Mouse (Mus musculus): ENCODE measurements around the gene Prkcd. TPM values are rescaled to one million over a fixed set of nuclear protein-coding genes. Genes with fewer than 3 reads are reported as not detected.

Prkcd gene
- total RNA-seq (2021), result 10 to 100 TPM; 14.3 to 15.7 TPM
- long read RNA-seq, experiment 1, transcript Prkcd-207 (18 exons, 2,777 nt), result major isoform, 17 of 19 reads
- long read RNA-seq, experiment 1, partial matches to known transcripts, result 0 of 19 reads
- long read RNA-seq, experiment 1, other reads (novel, unspliced or antisense), result 1 of 19 reads
- long read RNA-seq, experiment 2, transcript Prkcd-207 (18 exons, 2,777 nt), result major isoform, 12 of 14 reads
- long read RNA-seq, experiment 2, partial matches to known transcripts, result 0 of 14 reads
- long read RNA-seq, experiment 2, other reads (novel, unspliced or antisense), result 1 of 14 reads

GRCm38 (mm10) chr14:30625856-30626726 is at the start of gene Prkcd:
Gene Prkcd, minus strand, starts transcription at chr14:30626210.
- DNase-seq, result peak; percentile 85
- intact Hi-C loops (cut with DNase I), result loop anchor here (2.0 kb wide), 1 partner anchor 25 kb away; no protein-coding TSS in a partner anchor

GRCm38 (mm10) chr14:30674947-30675346 is 48.9 kb upstream of the Prkcd start:
- intact Hi-C loops (cut with DNase I), result loop anchor here (5.0 to 10.0 kb wide), 2 partner anchors 192 to 540 kb away; no protein-coding TSS in a partner anchor
- DNase-seq, result no peak

- intact Hi-C loops (cut with DNase I), result loop anchor here (1.0 to 10.0 kb wide), 3 partner anchors 80 to 537 kb away; no protein-coding TSS in a partner anchor
- peak; percentile 86 to 93 for DNase-seq
Observed at GRCm38 (mm10) chr14:30671986-30672312, 45.9 kb upstream of the Prkcd start.

- no peak for DNase-seq
- intact Hi-C loops (cut with DNase I), result loop anchor here (5.0 to 10.0 kb wide), 2 partner anchors 196 to 537 kb away; no protein-coding TSS in a partner anchor
Observed at GRCm38 (mm10) chr14:30671095-30671985, 45.3 kb upstream of the Prkcd start.

- DNase-seq, result no peak
- intact Hi-C loops (cut with DNase I), result loop anchor here (5.0 to 10.0 kb wide), 2 partner anchors 197 to 535 kb away; no protein-coding TSS in a partner anchor
Observed at GRCm38 (mm10) chr14:30670161-30670560, 44.2 kb upstream of the Prkcd start.

- intact Hi-C loops (cut with DNase I), result no loop called here
- DNase-seq, result no peak
Observed at GRCm38 (mm10) chr14:30666604-30667003, 40.6 kb upstream of the Prkcd start.

- intact Hi-C loops (cut with DNase I), result no loop called here
- peak; percentile 21 to 32 for DNase-seq
Observed at GRCm38 (mm10) chr14:30666061-30666460, 40.1 kb upstream of the Prkcd start.

GRCm38 (mm10) chr14:30655531-30655930 is 29.5 kb upstream of the Prkcd start:
- intact Hi-C loops (cut with DNase I), result no loop called here
- no peak for DNase-seq

GRCm38 (mm10) chr14:30654691-30655228 is 28.8 kb upstream of the Prkcd start:
- intact Hi-C loops (cut with DNase I), result loop anchor here (5.0 kb wide), 1 partner anchor 62 kb away; no protein-coding TSS in a partner anchor
- no peak for DNase-seq

- intact Hi-C loops (cut with DNase I), result loop anchor here (5.0 kb wide), 1 partner anchor 62 kb away; no protein-coding TSS in a partner anchor
Observed at GRCm38 (mm10) chr14:30653943-30654659, 28.1 kb upstream of the Prkcd start, which contains the start of gene Rft1. Gene Rft1, plus strand, starts transcription at chr14:30654360.

GRCm38 (mm10) chr14:30650969-30651368 is 25.0 kb upstream of the Prkcd start:
- peak; percentile 71 to 81 for DNase-seq
- intact Hi-C loops (cut with DNase I), result loop anchor here (2.0 to 5.0 kb wide), 2 partner anchors 24 to 59 kb away; partner anchors contain the start of gene Prkcd

More at GRCm38 (mm10) chr14:30653943-30654659, 28.1 kb upstream of the Prkcd start, which contains the start of gene Rft1:
- peak; percentile 98 to 100 for DNase-seq

- intact Hi-C loops (cut with DNase I), result loop anchor here (2.0 to 5.0 kb wide), 2 partner anchors 23 to 57 kb away; partner anchors contain the start of gene Prkcd
- no peak for DNase-seq
Observed at GRCm38 (mm10) chr14:30649745-30650144, 23.7 kb upstream of the Prkcd start.

GRCm38 (mm10) chr14:30648478-30648877 is 22.5 kb upstream of the Prkcd start:
- intact Hi-C loops (cut with DNase I), result no loop called here
- no peak for DNase-seq

GRCm38 (mm10) chr14:30646486-30646885 is 20.5 kb upstream of the Prkcd start:
- DNase-seq, result no peak
- intact Hi-C loops (cut with DNase I), result no loop called here

- no peak for DNase-seq
- intact Hi-C loops (cut with DNase I), result no loop called here
Observed at GRCm38 (mm10) chr14:30645066-30645465, 19.1 kb upstream of the Prkcd start.

- no peak for DNase-seq
- intact Hi-C loops (cut with DNase I), result no loop called here
Observed at GRCm38 (mm10) chr14:30644026-30644425, 18.0 kb upstream of the Prkcd start.

GRCm38 (mm10) chr14:30641748-30642147 is 15.7 kb upstream of the Prkcd start:
- no peak for DNase-seq
- intact Hi-C loops (cut with DNase I), result no loop called here

GRCm38 (mm10) chr14:30638686-30639085 is 12.7 kb upstream of the Prkcd start:
- intact Hi-C loops (cut with DNase I), result no loop called here
- DNase-seq, result no peak

- intact Hi-C loops (cut with DNase I), result no loop called here
- DNase-seq, result peak in 1 of 2 experiments; percentile 52
Observed at GRCm38 (mm10) chr14:30638009-30638408, 12.0 kb upstream of the Prkcd start.

Data from heart, postnatal 14 days (tissue).